Mouse (Mus musculus): ENCODE measurements at regions not wholly inside any gene's neighbourhood (a gene's known extent, or its start where the extent isn't known, plus 50 kb on each side); places are given as distances from the start of the nearest gene placed in this dataset.

GRCm38 (mm10) chr2:178727930-178728793 lies 297.8 kb downstream of the Cdh26 start:
- H3K4me2 ChIP-seq (ENCODE audit: low read depth, low read length) = no peak overlapping the region
- H3K36me3 ChIP-seq (ENCODE audit: control insufficient read depth, insufficient read depth, low read length) = no peaks in the 10 kb centered on the region
- H3K4me1 ChIP-seq (ENCODE audit: control insufficient read depth, insufficient read depth, low read length) = no peaks in the 10 kb centered on the region; the same call in 1 of the 2 replicates
- H3K9ac ChIP-seq (ENCODE audit: low read length) = no peak overlapping the region
- peaks cover 4% of the 10 kb centered on the region; the same call in 1 of the 2 replicates for H3K27me3 ChIP-seq (ENCODE audit: control insufficient read depth, insufficient read depth, low read length)
- H3K9me3 ChIP-seq (replicated peaks; ENCODE audit: control insufficient read depth, low read length) = no peaks in the 10 kb centered on the region
- no peak overlapping the region for H3K27ac ChIP-seq (ENCODE audit: low read length)
- ATAC-seq (ENCODE audit: insufficient read depth, low FRiP score) = no peak
- WGBS = 9% methylated on average over 17 of the region's 17 CpGs
- H3K4me3 ChIP-seq (replicated peaks; ENCODE audit: low read length) = no peak overlapping the region

GRCm38 (mm10) chr2:178728794-178729120 lies 298.4 kb downstream of the Cdh26 start:
- Histone ChIP-seq H3K4me3 (replicated peaks; ENCODE audit: low read length) (no peak overlapping the region), H3K4me1 (ENCODE audit: control insufficient read depth, insufficient read depth, low read length) (no peaks in the 10 kb centered on the region; the same call in 1 of the 2 replicates), H3K36me3 (ENCODE audit: control insufficient read depth, insufficient read depth, low read length) (no peaks in the 10 kb centered on the region), H3K9me3 (replicated peaks; ENCODE audit: control insufficient read depth, low read length) (no peaks in the 10 kb centered on the region), H3K4me2 (ENCODE audit: low read depth, low read length) (no peak overlapping the region), H3K27me3 (ENCODE audit: control insufficient read depth, insufficient read depth, low read length) (peaks cover 4% of the 10 kb centered on the region; the same call in 1 of the 2 replicates), H3K9ac (ENCODE audit: low read length) (no peak overlapping the region), H3K27ac (ENCODE audit: low read length) (no peak overlapping the region)
- WGBS = 2% methylated on average over 7 of the region's 7 CpGs
- no peak for ATAC-seq (ENCODE audit: insufficient read depth, low FRiP score)

DNA sequence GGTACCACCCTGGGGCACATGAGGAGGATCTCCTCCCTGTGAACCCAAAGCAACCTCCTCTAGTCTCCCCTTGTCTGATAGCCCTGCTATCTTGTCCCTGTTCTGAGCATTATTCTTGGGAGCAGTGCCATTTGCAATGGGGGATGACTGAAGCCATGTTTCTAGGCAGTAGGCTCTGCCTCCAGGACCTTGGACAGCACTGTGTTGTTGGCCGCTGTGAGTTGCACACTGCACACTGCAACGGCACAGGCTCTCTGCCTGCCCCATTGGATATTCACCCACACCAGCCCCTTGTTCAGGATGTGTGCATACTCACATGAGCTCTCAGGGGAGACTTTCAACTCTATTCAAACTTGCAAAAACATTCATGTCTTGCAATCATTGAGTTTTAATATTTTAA lies 304.8 kb downstream of the Cdh26 start:
- no peak for ATAC-seq (ENCODE audit: insufficient read depth, low FRiP score)

GRCm38 (mm10) chr2:178744617-178745016 lies 314.3 kb downstream of the Cdh26 start:
- Histone ChIP-seq H3K36me3 (ENCODE audit: control insufficient read depth, insufficient read depth, low read length) (no peaks in the 10 kb centered on the region), H3K27ac (ENCODE audit: low read length) (no peak overlapping the region), H3K9me3 (replicated peaks; ENCODE audit: control insufficient read depth, low read length) (no peaks in the 10 kb centered on the region), H3K4me1 (ENCODE audit: control insufficient read depth, insufficient read depth, low read length) (no peaks in the 10 kb centered on the region), H3K27me3 (ENCODE audit: control insufficient read depth, insufficient read depth, low read length) (no peaks in the 10 kb centered on the region), H3K4me3 (replicated peaks; ENCODE audit: low read length) (no peak overlapping the region), H3K4me2 (ENCODE audit: low read depth, low read length) (no peak overlapping the region), H3K9ac (ENCODE audit: low read length) (no peak overlapping the region)
- WGBS = 64% methylated on average over 4 of the region's 4 CpGs
- no peak for ATAC-seq (ENCODE audit: insufficient read depth, low FRiP score)

More for the DNA sequence above, 304.8 kb downstream of the Cdh26 start:
- WGBS = 6% methylated on average over 2 of the region's 2 CpGs
- Histone ChIP-seq H3K9ac (ENCODE audit: low read length) (no peak overlapping the region), H3K4me1 (ENCODE audit: control insufficient read depth, insufficient read depth, low read length) (no peaks in the 10 kb centered on the region), H3K27ac (ENCODE audit: low read length) (no peak overlapping the region), H3K4me3 (replicated peaks; ENCODE audit: low read length) (no peak overlapping the region), H3K36me3 (ENCODE audit: control insufficient read depth, insufficient read depth, low read length) (no peaks in the 10 kb centered on the region), H3K4me2 (ENCODE audit: low read depth, low read length) (no peak overlapping the region), H3K27me3 (ENCODE audit: control insufficient read depth, insufficient read depth, low read length) (no peaks in the 10 kb centered on the region), H3K9me3 (replicated peaks; ENCODE audit: control insufficient read depth, low read length) (no peaks in the 10 kb centered on the region)

DNA sequence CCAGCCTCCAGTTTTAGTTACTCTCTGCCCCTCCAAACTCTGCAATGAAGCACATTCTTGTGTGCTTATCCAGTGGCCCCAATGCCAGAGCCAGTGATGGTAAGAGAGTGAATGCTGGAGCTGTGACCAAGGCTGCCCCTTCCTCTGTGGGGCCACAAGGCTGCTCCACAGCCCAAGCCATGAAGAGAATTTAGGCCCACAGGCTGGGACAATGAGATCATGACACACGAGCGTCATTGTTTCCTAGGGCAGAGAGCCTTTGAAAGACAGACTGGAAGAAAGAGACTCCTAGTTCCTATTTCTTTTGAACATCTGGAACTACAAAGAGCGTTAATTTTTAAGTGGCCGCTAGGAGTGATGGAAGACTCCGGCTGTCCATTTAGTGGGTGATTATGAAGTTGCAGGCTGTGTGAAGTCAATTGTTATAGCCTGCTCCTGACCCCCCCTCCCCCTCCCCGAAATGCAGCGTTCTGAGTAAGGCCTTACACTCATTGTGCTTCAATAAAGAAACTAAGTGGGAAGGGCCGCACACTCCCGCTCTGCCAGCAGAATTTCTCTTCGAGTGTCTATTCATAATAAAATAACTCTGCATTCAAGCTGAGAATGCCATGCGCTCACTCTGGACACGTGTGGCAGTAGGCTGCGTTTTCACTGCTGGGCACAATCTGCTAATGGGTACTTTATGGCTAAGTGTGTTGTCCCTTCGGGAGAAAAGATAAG lies 315.1 kb downstream of the Cdh26 start:
- no peaks in the 10 kb centered on the region for H3K27me3 ChIP-seq (ENCODE audit: control insufficient read depth, insufficient read depth, low read length)
- no peak overlapping the region for H3K9ac ChIP-seq (ENCODE audit: low read length)
- no peak for ATAC-seq (ENCODE audit: insufficient read depth, low FRiP score)
- H3K4me1 ChIP-seq (ENCODE audit: control insufficient read depth, insufficient read depth, low read length) = no peaks in the 10 kb centered on the region
- H3K36me3 ChIP-seq (ENCODE audit: control insufficient read depth, insufficient read depth, low read length) = no peaks in the 10 kb centered on the region
- H3K4me3 ChIP-seq (replicated peaks; ENCODE audit: low read length) = no peak overlapping the region
- no peaks in the 10 kb centered on the region for H3K9me3 ChIP-seq (replicated peaks; ENCODE audit: control insufficient read depth, low read length)
- no peak overlapping the region for H3K27ac ChIP-seq (ENCODE audit: low read length)
- 71% methylated on average over 14 of the region's 14 CpGs for WGBS
- H3K4me2 ChIP-seq (ENCODE audit: low read depth, low read length) = no peak overlapping the region

DNA sequence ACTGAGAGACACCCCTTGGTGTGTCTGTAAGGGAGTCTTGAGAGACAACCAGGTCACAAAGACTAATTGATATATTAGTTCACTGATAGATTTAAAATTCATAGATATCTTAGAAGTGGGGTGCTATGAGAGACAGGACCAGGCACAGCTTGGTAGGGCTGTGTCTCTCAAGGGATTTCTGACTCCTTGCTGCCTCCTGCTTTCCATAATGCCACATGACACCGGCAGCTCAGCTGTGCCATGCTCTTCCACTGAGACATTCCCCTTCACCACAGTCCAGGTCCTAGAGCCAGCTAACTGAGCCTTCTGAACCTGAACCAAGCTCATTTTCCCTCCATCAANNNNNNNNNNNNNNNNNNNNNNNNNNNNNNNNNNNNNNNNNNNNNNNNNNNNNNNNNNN lies 320.9 kb downstream of the Cdh26 start:
- Histone ChIP-seq H3K4me3 (replicated peaks; ENCODE audit: low read length) (no peak overlapping the region), H3K4me1 (ENCODE audit: control insufficient read depth, insufficient read depth, low read length) (no peaks in the 10 kb centered on the region), H3K9me3 (replicated peaks; ENCODE audit: control insufficient read depth, low read length) (no peaks in the 10 kb centered on the region), H3K9ac (ENCODE audit: low read length) (no peak overlapping the region), H3K36me3 (ENCODE audit: control insufficient read depth, insufficient read depth, low read length) (no peaks in the 10 kb centered on the region), H3K27me3 (ENCODE audit: control insufficient read depth, insufficient read depth, low read length) (no peaks in the 10 kb centered on the region), H3K27ac (ENCODE audit: low read length) (no peak overlapping the region), H3K4me2 (ENCODE audit: low read depth, low read length) (no peak overlapping the region)
- 79% methylated on average over 1 of the region's 1 CpGs for WGBS
- no peak for ATAC-seq (ENCODE audit: insufficient read depth, low FRiP score)

DNA sequence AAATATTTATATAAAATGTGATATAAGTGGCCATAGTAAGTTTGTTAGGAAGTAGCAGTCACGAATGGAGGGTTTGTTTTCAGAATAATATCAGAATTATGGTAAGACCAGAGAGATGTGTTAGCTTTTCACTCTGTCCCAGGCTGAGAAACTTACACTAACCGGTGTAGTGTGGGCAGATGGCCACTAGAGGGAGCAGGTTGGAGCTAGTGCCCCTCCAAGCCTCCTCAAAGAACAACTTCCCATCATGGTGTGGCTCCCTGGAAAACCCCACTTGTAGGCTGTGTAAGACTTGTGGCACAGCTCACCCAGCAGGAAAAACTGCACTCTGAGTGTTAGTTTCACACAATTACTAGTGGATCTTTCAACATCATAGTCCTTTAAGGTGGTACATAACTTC lies 328.0 kb downstream of the Cdh26 start:
- no peaks in the 10 kb centered on the region for H3K36me3 ChIP-seq (ENCODE audit: control insufficient read depth, insufficient read depth, low read length)
- no peak overlapping the region for H3K4me3 ChIP-seq (replicated peaks; ENCODE audit: low read length)
- H3K4me1 ChIP-seq (ENCODE audit: control insufficient read depth, insufficient read depth, low read length) = no peaks in the 10 kb centered on the region
- ATAC-seq (ENCODE audit: insufficient read depth, low FRiP score) = no peak; the same call in 1 of the 2 replicates
- H3K27me3 ChIP-seq (ENCODE audit: control insufficient read depth, insufficient read depth, low read length) = no peaks in the 10 kb centered on the region
- H3K9me3 ChIP-seq (replicated peaks; ENCODE audit: control insufficient read depth, low read length) = no peaks in the 10 kb centered on the region
- 2% methylated on average over 2 of the region's 2 CpGs for WGBS
- no peak overlapping the region for H3K9ac ChIP-seq (ENCODE audit: low read length)
- H3K4me2 ChIP-seq (ENCODE audit: low read depth, low read length) = no peak overlapping the region
- no peak overlapping the region for H3K27ac ChIP-seq (ENCODE audit: low read length)

DNA sequence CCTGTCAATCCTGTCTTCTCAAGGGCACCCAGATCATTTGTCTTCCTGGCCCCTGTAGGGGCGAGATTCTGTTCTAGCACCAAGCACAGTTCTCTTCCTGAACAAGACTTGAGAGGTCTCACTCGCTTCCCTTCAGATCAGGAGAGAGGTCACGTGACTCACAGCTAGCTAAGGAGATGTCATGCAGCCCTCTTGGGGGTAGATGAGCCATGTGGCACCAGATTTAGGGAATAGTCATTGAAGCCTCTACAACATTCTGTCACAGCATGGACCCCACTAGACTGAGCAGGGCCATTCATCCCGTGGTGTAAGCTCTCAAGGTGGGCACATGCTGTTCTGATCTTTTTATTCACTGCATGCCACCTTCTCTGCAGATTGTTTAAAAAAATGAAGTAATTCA lies 338.2 kb downstream of the Cdh26 start:
- no peaks in the 10 kb centered on the region for H3K27me3 ChIP-seq (ENCODE audit: control insufficient read depth, insufficient read depth, low read length)
- H3K4me3 ChIP-seq (replicated peaks; ENCODE audit: low read length) = no peak overlapping the region
- no peak overlapping the region for H3K27ac ChIP-seq (ENCODE audit: low read length)
- ATAC-seq (ENCODE audit: insufficient read depth, low FRiP score) = no peak
- H3K4me2 ChIP-seq (ENCODE audit: low read depth, low read length) = no peak overlapping the region
- no peaks in the 10 kb centered on the region for H3K9me3 ChIP-seq (replicated peaks; ENCODE audit: control insufficient read depth, low read length)
- no peaks in the 10 kb centered on the region for H3K36me3 ChIP-seq (ENCODE audit: control insufficient read depth, insufficient read depth, low read length)
- H3K4me1 ChIP-seq (ENCODE audit: control insufficient read depth, insufficient read depth, low read length) = no peaks in the 10 kb centered on the region
- no peak overlapping the region for H3K9ac ChIP-seq (ENCODE audit: low read length)
- 66% methylated on average over 4 of the region's 4 CpGs for WGBS

- no peak for ATAC-seq (ENCODE audit: insufficient read depth, low FRiP score)
- no peaks in the 10 kb centered on the region for H3K9me3 ChIP-seq (replicated peaks; ENCODE audit: control insufficient read depth, low read length)
- H3K9ac ChIP-seq (ENCODE audit: low read length) = no peak overlapping the region
- WGBS = 70% methylated on average over 4 of the region's 4 CpGs
- H3K27me3 ChIP-seq (ENCODE audit: control insufficient read depth, insufficient read depth, low read length) = no peaks in the 10 kb centered on the region
- H3K27ac ChIP-seq (ENCODE audit: low read length) = no peak overlapping the region
- no peak overlapping the region for H3K4me2 ChIP-seq (ENCODE audit: low read depth, low read length)
- no peak overlapping the region for H3K4me3 ChIP-seq (replicated peaks; ENCODE audit: low read length)
- no peaks in the 10 kb centered on the region for H3K4me1 ChIP-seq (ENCODE audit: control insufficient read depth, insufficient read depth, low read length)
- no peaks in the 10 kb centered on the region for H3K36me3 ChIP-seq (ENCODE audit: control insufficient read depth, insufficient read depth, low read length)
Observed at GRCm38 (mm10) chr2:178769001-178769400, 338.7 kb downstream of the Cdh26 start.

All from stomach, embryonic 16.5 days (tissue).